Mouse (Mus musculus): ENCODE results near the gene Rps6kb1.

GRCm38 (mm10) chr11:86527528-86527927 is 17.1 kb downstream of the Rps6kb1 start:
- no peak for TF ChIP-seq MYOG (IDR thresholded peaks at IDR 0.05; ENCODE audit: control insufficient read depth, extremely low read depth, insufficient read length)
- no peak for TF ChIP-seq CTCF (IDR thresholded peaks at IDR 0.05; ENCODE audit: control insufficient read depth, insufficient read depth, insufficient read length)
- no peak for TF ChIP-seq MYOD1 (IDR thresholded peaks at IDR 0.05; ENCODE audit: control insufficient read depth, insufficient read length, low read depth)
- no peak for TF ChIP-seq FOSL1 (IDR thresholded peaks at IDR 0.05; ENCODE audit: insufficient read depth, low read length, poor library complexity, severe bottlenecking)
- no peak for TF ChIP-seq MAX (IDR thresholded peaks at IDR 0.05)
- no peak for TF ChIP-seq USF1 (IDR thresholded peaks at IDR 0.05; ENCODE audit: low read depth)
